Mouse (Mus musculus): Measurements from ENCODE around the gene Zmym3.

- TF ChIP-seq CTCF (IDR thresholded peaks at IDR 0.05; ENCODE audit: borderline replicate concordance, insufficient read depth, low read length) (no peak), POLR2A (IDR thresholded peaks at IDR 0.05; ENCODE audit: low read depth, low read length) (no peak)
Measured at GRCm38 (mm10) chrX:101448886-101449475, 28.3 kb upstream of the Zmym3 start, which contains the start of gene Itgb1bp2.
